Mouse (Mus musculus) liver, embryonic 14.5 days (tissue): Measurements from ENCODE around the gene Insm1. TPM values are rescaled to one million over a fixed set of nuclear protein-coding genes. Genes with fewer than 3 reads are reported as not detected.
A peak's percentile ranks its signal among the peaks of the same experiment; 100 is the strongest.

ENCODE experiments used
- ATAC-seq: fragments of 200-750 bp; cut with Nextera tagmentation; 2 replicates; pipeline ENCODE4 v1.8.0; 2017; ENCODE audit warnings: moderate number of reproducible peaks, mild to moderate bottlenecking, moderate library complexity; ENCODE audit not compliant: insufficient read depth
- DNase-seq, 3 experiments: peaks; one replicate each; pipeline ENCODE4 v3.0.0-alpha.2; 2012 to 2013; ENCODE audit warnings: low read depth in 3 of 3, low spot score in 3 of 3
- H3K27ac ChIP-seq: fragments of 300-500 bp; sonication (generic); 2 replicates; pipeline ENCODE4 v1.5.1; 2014; ENCODE audit warnings: moderate library complexity, mild to moderate bottlenecking, control low read depth, inconsistent platforms
- H3K27me3 ChIP-seq: fragments of 300-500 bp; sonication (generic); 2 replicates; pipeline ENCODE4 v1.6.1; 2014; ENCODE audit warnings: mild to moderate bottlenecking, low read length, moderate library complexity; ENCODE audit not compliant: control insufficient read depth, insufficient read depth
- H3K36me3 ChIP-seq: fragments of 300-500 bp; sonication (generic); replicated peaks from 2 replicates; pipeline ENCODE4 v1.6.1; 2014; ENCODE audit warnings: low read depth; ENCODE audit not compliant: control insufficient read depth, insufficient read depth
- H3K4me1 ChIP-seq, 2 experiments: fragments of 200-500 bp in 1 of 2; fragments of 300-500 bp in 1 of 2; sonication (generic) in 1 of 2; replicated peaks; 2 replicates each; pipeline ENCODE4 v1.6.1; 2012 to 2014; ENCODE audit warnings: antibody characterized with exemption in 1 of 2, inconsistent platforms in 1 of 2, low read length in 1 of 2; ENCODE audit not compliant: control insufficient read depth in 2 of 2, insufficient read depth in 2 of 2
- H3K4me2 ChIP-seq: fragments of 300-500 bp; sonication (generic); 2 replicates; pipeline ENCODE4 v1.6.1; 2014; ENCODE audit warnings: low read depth, mild to moderate bottlenecking, control low read depth, moderate library complexity
- H3K4me3 ChIP-seq, 2 experiments: fragments of 200-500 bp in 1 of 2; fragments of 300-500 bp in 1 of 2; sonication (generic) in 1 of 2; 2 replicates each; pipeline ENCODE4 v1.5.1; 2012 to 2014; ENCODE audit warnings: low read depth in 2 of 2, low read length in 2 of 2, mild to moderate bottlenecking in 2 of 2, control low read depth in 1 of 2, inconsistent platforms in 1 of 2, moderate library complexity in 1 of 2; ENCODE audit not compliant: insufficient read depth in 1 of 2
- H3K9ac ChIP-seq: fragments of 300-500 bp; sonication (generic); replicated peaks from 2 replicates; pipeline ENCODE4 v1.6.1; 2014; ENCODE audit warnings: mild to moderate bottlenecking, control low read depth, moderate library complexity
- H3K9me3 ChIP-seq: fragments of 300-500 bp; sonication (generic); 2 replicates; pipeline ENCODE4 v1.6.1; 2016; ENCODE audit warnings: low read length, mixed read lengths; ENCODE audit not compliant: control insufficient read depth
- CTCF ChIP-seq: IDR thresholded peaks from 2 replicates; pipeline ENCODE4 v1.5.1; 2016; ENCODE audit warnings: antibody characterized with exemption, low read depth, control low read depth
- EP300 ChIP-seq: IDR thresholded peaks from 2 replicates; pipeline ENCODE4 v1.6.1; 2016; ENCODE audit warnings: antibody characterized with exemption, low read depth
- WGBS: fragments of 180-500 bp; shearing (Covaris S2); extraction: QIAGEN DNeasy Blood & Tissue Kit; methylation state at CpG from one replicate; pipeline ENCODE4 v1.1.7; 2014; ENCODE audit not compliant: insufficient replicate concordance; 5-methylcytosine and 5-hydroxymethylcytosine counted together
- polyA plus RNA-seq, 2 experiments: library from polyadenylated mRNA; depleted of rRNA in 1 of 2; stranded (reverse) in 1 of 2; unstranded in 1 of 2; fragments of >200 nt; fragmentation: Nextera tagmentation in 1 of 2; extraction: Ambion mirVana in 1 of 2; gene quantifications; 2 replicates each; pipeline versions ENCODE4 v1.2.1 to v1.2.3; 2012 to 2014

Insm1 gene
- polyA plus RNA-seq, 2 experiments: 0.02 TPM; not detected in 1

- ATAC-seq: peak; percentile 22; the same call in 1 of the 2 replicates
- no peaks in the 10 kb centered on the region for H3K4me1 ChIP-seq
- H3K4me2 ChIP-seq: peak overlapping the region; percentile 51
- no peak for TF ChIP-seq CTCF
- no peak for TF ChIP-seq EP300
- no peak for DNase-seq
- no peak overlapping the region for H3K9ac ChIP-seq
- no peaks in the 10 kb centered on the region for H3K9me3 ChIP-seq
- peaks cover 98% of the 10 kb centered on the region for H3K27me3 ChIP-seq
- no peak overlapping the region for H3K27ac ChIP-seq
- 0% methylated on average over 38 of the region's 44 CpGs for WGBS
- H3K36me3 ChIP-seq: no peaks in the 10 kb centered on the region
- peak overlapping the region in 1 of 2 experiments; percentile 46; a peak in 2 of 4 replicates for H3K4me3 ChIP-seq
Measured at GRCm38 (mm10) chr2:146221929-146222278, 183 bp downstream of the Insm1 start.

- no peak overlapping the region for H3K9ac ChIP-seq
- no peak for ATAC-seq
- peak overlapping the region in 1 of 2 experiments; percentile 46; a peak in 2 of 4 replicates for H3K4me3 ChIP-seq
- DNase-seq: no peak
- no peaks in the 10 kb centered on the region for H3K9me3 ChIP-seq
- H3K4me2 ChIP-seq: peak overlapping the region; percentile 51
- H3K36me3 ChIP-seq: no peaks in the 10 kb centered on the region
- peaks cover 99% of the 10 kb centered on the region for H3K27me3 ChIP-seq
- H3K4me1 ChIP-seq: no peaks in the 10 kb centered on the region
- H3K27ac ChIP-seq: no peak overlapping the region
- no peak for TF ChIP-seq EP300
- TF ChIP-seq CTCF: no peak
- under 1% methylated on average over 96 of the region's 133 CpGs for WGBS
Measured at GRCm38 (mm10) chr2:146222279-146223175, 806 bp downstream of the Insm1 start.

- Histone ChIP-seq H3K4me2 (peak overlapping the region; percentile 51), H3K27ac (no peak overlapping the region), H3K9me3 (no peaks in the 10 kb centered on the region), H3K4me1 (no peaks in the 10 kb centered on the region), H3K27me3 (peaks cover 95% of the 10 kb centered on the region), H3K9ac (no peak overlapping the region), H3K36me3 (no peaks in the 10 kb centered on the region), H3K4me3 (peak overlapping the region in 1 of 2 experiments; percentile 46; a peak in 1 of 4 replicates)
- WGBS: 2% methylated on average over 61 of the region's 75 CpGs
- ATAC-seq (no peak), DNase-seq (no peak)
- TF ChIP-seq EP300 (no peak), CTCF (no peak)
Measured at GRCm38 (mm10) chr2:146223176-146223905, 1.6 kb downstream of the Insm1 start.

GRCm38 (mm10) chr2:146224141-146224540 is 2.4 kb downstream of the Insm1 start:
- no peak for DNase-seq
- no peak overlapping the region for H3K4me3 ChIP-seq
- TF ChIP-seq CTCF: no peak
- no peak for TF ChIP-seq EP300
- no peaks in the 10 kb centered on the region for H3K9me3 ChIP-seq
- WGBS: 14% methylated on average over 7 of the region's 7 CpGs
- H3K36me3 ChIP-seq: no peaks in the 10 kb centered on the region
- no peak overlapping the region for H3K9ac ChIP-seq
- no peak for ATAC-seq
- H3K4me1 ChIP-seq: no peaks in the 10 kb centered on the region
- H3K27ac ChIP-seq: no peak overlapping the region
- peaks cover 89% of the 10 kb centered on the region for H3K27me3 ChIP-seq
- H3K4me2 ChIP-seq: no peak overlapping the region

- Histone ChIP-seq H3K9me3 (no peaks in the 10 kb centered on the region), H3K36me3 (no peaks in the 10 kb centered on the region), H3K27me3 (peaks cover 72% of the 10 kb centered on the region), H3K4me1 (no peaks in the 10 kb centered on the region), H3K9ac (no peak overlapping the region), H3K4me3 (no peak overlapping the region), H3K4me2 (no peak overlapping the region), H3K27ac (no peak overlapping the region)
- WGBS: 13% methylated on average over 6 of the region's 6 CpGs
- DNase-seq: no peak
- TF ChIP-seq CTCF: no peak
- TF ChIP-seq EP300: no peak
- ATAC-seq: no peak
Measured at GRCm38 (mm10) chr2:146225818-146226217, 4.1 kb downstream of the Insm1 start.
